Mouse (Mus musculus): ENCODE measurements around the gene 6330409D20Rik. TPM values are rescaled to one million over a fixed set of nuclear protein-coding genes. Genes with fewer than 3 reads are reported as not detected.

The 6330409D20Rik gene
- polyA plus RNA-seq, 1 experiment from 2014 or later = 3.2 TPM

DNA sequence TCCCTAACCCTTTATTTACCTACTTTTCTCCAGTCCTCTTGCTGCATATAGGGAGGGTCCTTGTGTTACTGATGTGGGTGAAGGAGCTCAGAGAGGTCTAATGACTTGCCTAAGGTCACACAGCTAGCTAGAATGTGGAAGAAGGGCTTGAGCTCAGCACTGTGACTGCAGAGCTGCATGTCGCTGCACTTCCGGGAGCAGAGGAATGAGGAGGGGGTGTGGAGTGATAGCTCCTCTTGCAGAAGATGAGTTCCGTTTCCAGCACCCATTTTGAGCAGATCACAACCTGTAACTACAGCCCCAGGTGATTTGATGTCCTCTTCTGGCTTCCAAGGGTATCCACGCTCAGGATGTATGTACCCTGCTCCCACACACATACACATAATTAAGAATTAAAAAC is 16.7 kb downstream of the 6330409D20Rik start:
- Histone ChIP-seq H3K4me1 (ENCODE audit: control insufficient read depth, insufficient read depth, low read length) (no peaks in the 10 kb centered on the region), H3K4me2 (ENCODE audit: low read length) (no peak overlapping the region), H3K9me3 (replicated peaks; ENCODE audit: control insufficient read depth, low read length) (no peaks in the 10 kb centered on the region), H3K4me3 (ENCODE audit: low read depth, low read length) (no peak overlapping the region), H3K9ac (ENCODE audit: low read length) (no peak overlapping the region), H3K36me3 (ENCODE audit: control insufficient read depth, insufficient read depth, low read length) (no peaks in the 10 kb centered on the region), H3K27me3 (replicated peaks; ENCODE audit: control insufficient read depth, insufficient read depth, low read length) (no peaks in the 10 kb centered on the region), H3K27ac (ENCODE audit: low read depth, low read length) (no peak overlapping the region)
- no peak for DNase-seq (ENCODE audit: low spot score)
- ATAC-seq = no peak
- 74% methylated on average over 4 of the region's 4 CpGs for WGBS

DNA sequence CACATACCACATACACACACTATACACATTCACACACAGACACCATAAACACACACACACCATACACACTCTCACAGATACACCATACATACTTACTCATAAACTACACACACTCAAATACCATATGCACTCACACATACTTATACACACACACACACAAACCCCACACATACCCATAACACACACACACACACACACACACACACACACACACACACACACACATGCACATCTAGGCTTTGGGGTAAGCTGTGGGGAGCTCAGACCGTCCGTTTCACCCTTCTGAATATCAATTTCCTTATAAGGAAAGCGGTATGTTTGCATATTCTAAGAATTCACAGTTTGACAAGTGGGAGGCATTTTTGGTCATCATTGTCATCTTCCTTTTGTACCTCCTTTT is 18.2 kb downstream of the 6330409D20Rik start:
- no peaks in the 10 kb centered on the region for H3K4me1 ChIP-seq (ENCODE audit: control insufficient read depth, insufficient read depth, low read length)
- DNase-seq (ENCODE audit: low spot score) (no peak), ATAC-seq (no peak)
- no peak overlapping the region for H3K27ac ChIP-seq (ENCODE audit: low read depth, low read length)
- H3K9ac ChIP-seq (ENCODE audit: low read length) = no peak overlapping the region
- H3K36me3 ChIP-seq (ENCODE audit: control insufficient read depth, insufficient read depth, low read length) = no peaks in the 10 kb centered on the region
- H3K4me3 ChIP-seq (ENCODE audit: low read depth, low read length) = no peak overlapping the region
- no peaks in the 10 kb centered on the region for H3K9me3 ChIP-seq (replicated peaks; ENCODE audit: control insufficient read depth, low read length)
- 78% methylated on average over 3 of the region's 3 CpGs for WGBS
- no peak overlapping the region for H3K4me2 ChIP-seq (ENCODE audit: low read length)
- no peaks in the 10 kb centered on the region for H3K27me3 ChIP-seq (replicated peaks; ENCODE audit: control insufficient read depth, insufficient read depth, low read length)

- no peak for ATAC-seq
- Histone ChIP-seq H3K27me3 (replicated peaks; ENCODE audit: control insufficient read depth, insufficient read depth, low read length) (no peaks in the 10 kb centered on the region), H3K4me1 (ENCODE audit: control insufficient read depth, insufficient read depth, low read length) (no peaks in the 10 kb centered on the region), H3K27ac (ENCODE audit: low read depth, low read length) (no peak overlapping the region), H3K4me2 (ENCODE audit: low read length) (no peak overlapping the region), H3K9ac (ENCODE audit: low read length) (no peak overlapping the region), H3K9me3 (replicated peaks; ENCODE audit: control insufficient read depth, low read length) (no peaks in the 10 kb centered on the region), H3K4me3 (ENCODE audit: low read depth, low read length) (no peak overlapping the region), H3K36me3 (ENCODE audit: control insufficient read depth, insufficient read depth, low read length) (no peaks in the 10 kb centered on the region)
- no peak for DNase-seq (ENCODE audit: low spot score)
- 57% methylated on average over 6 of the region's 6 CpGs for WGBS
Observed at GRCm38 (mm10) chr2:32722046-32722445, 18.8 kb downstream of the 6330409D20Rik start.

DNA sequence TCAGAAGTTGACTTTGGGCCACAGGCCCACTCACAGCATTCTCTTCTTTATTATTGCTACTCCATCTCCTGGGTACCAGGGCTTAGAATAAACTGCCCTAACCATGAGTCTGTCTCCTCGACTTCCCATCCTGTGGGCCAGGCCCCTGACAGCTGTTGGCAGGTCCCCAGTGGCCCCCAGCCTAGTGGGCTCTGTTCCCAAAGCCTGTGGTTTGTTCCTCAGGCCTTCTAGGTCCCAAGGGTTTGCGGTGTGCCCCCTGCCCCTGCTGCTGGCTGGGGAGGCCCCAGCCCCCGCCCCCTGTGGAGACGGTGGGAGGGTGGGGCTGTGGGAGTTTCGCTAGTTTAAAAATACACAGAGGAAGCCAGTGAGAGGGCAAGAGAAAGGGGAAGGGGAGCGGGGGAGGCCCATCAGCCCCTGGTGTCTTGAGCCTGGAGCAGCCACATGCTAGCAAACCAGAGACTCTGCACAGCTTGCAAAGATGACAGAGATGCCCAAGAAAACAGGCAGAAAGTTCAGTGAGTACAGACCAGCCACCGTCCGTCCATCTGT is 20.1 kb downstream of the 6330409D20Rik start, which contains the start of gene Sh2d3c:
Gene Sh2d3c (plus strand): TSS at position 375 of the 549 bp plus-strand sequence.
- Histone ChIP-seq H3K4me2 (ENCODE audit: low read length) (no peak within 1 kb of the TSS), H3K4me3 (ENCODE audit: low read depth, low read length) (no peak within 1 kb of the TSS), H3K4me1 (ENCODE audit: control insufficient read depth, insufficient read depth, low read length) (no peaks in the 10 kb centered on the region), H3K27ac (ENCODE audit: low read depth, low read length) (no peak within 1 kb of the TSS), H3K27me3 (replicated peaks; ENCODE audit: control insufficient read depth, insufficient read depth, low read length) (no peaks in the 10 kb centered on the region), H3K9ac (ENCODE audit: low read length) (no peak within 1 kb of the TSS), H3K36me3 (ENCODE audit: control insufficient read depth, insufficient read depth, low read length) (no peaks in the 10 kb centered on the region), H3K9me3 (replicated peaks; ENCODE audit: control insufficient read depth, low read length) (no peaks in the 10 kb centered on the region)
- no peak for ATAC-seq
- 64% methylated on average over 8 of the region's 8 CpGs for WGBS
- DNase-seq (ENCODE audit: low spot score) = no peak

DNA sequence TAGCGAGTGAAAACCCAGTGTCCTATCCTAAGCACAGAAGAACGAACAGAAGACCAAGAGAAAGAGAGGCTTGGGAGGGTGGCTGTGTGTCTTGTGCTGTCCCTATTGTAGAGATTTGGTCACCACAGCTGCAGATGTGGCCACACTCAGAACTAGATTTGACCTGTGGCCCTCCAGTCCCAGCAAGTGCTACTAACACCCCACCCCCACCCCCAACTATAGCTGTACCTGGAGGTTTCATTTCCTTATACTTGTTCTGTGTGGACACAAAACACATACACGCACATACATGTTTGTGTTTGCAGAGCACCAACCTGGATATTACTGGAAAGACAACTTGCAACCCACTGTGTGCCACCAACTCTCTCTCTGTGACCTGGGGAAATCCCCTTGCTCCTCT is 20.8 kb downstream of the 6330409D20Rik start:
- DNase-seq (ENCODE audit: low spot score) (no peak), ATAC-seq (no peak)
- Histone ChIP-seq H3K27ac (ENCODE audit: low read depth, low read length) (no peak overlapping the region), H3K36me3 (ENCODE audit: control insufficient read depth, insufficient read depth, low read length) (no peaks in the 10 kb centered on the region), H3K4me2 (ENCODE audit: low read length) (no peak overlapping the region), H3K9ac (ENCODE audit: low read length) (no peak overlapping the region), H3K27me3 (replicated peaks; ENCODE audit: control insufficient read depth, insufficient read depth, low read length) (no peaks in the 10 kb centered on the region), H3K9me3 (replicated peaks; ENCODE audit: control insufficient read depth, low read length) (no peaks in the 10 kb centered on the region), H3K4me1 (ENCODE audit: control insufficient read depth, insufficient read depth, low read length) (no peaks in the 10 kb centered on the region), H3K4me3 (ENCODE audit: low read depth, low read length) (no peak overlapping the region)
- 92% methylated on average over 3 of the region's 3 CpGs for WGBS

GRCm38 (mm10) chr2:32718761-32719160 is 22.1 kb downstream of the 6330409D20Rik start:
- no peak overlapping the region for H3K4me3 ChIP-seq (ENCODE audit: low read depth, low read length)
- WGBS = 33% methylated on average over 9 of the region's 9 CpGs
- H3K9ac ChIP-seq (ENCODE audit: low read length) = no peak overlapping the region; the same call in 1 of the 2 replicates
- H3K9me3 ChIP-seq (replicated peaks; ENCODE audit: control insufficient read depth, low read length) = no peaks in the 10 kb centered on the region
- no peak for DNase-seq (ENCODE audit: low spot score)
- H3K27ac ChIP-seq (ENCODE audit: low read depth, low read length) = no peak overlapping the region
- peaks cover 4% of the 10 kb centered on the region for H3K4me1 ChIP-seq (ENCODE audit: control insufficient read depth, insufficient read depth, low read length)
- H3K4me2 ChIP-seq (ENCODE audit: low read length) = no peak overlapping the region
- ATAC-seq = peak; percentile 51
- H3K36me3 ChIP-seq (ENCODE audit: control insufficient read depth, insufficient read depth, low read length) = no peaks in the 10 kb centered on the region
- H3K27me3 ChIP-seq (replicated peaks; ENCODE audit: control insufficient read depth, insufficient read depth, low read length) = no peaks in the 10 kb centered on the region

GRCm38 (mm10) chr2:32714987-32715425 is 25.8 kb downstream of the 6330409D20Rik start:
- Histone ChIP-seq H3K27me3 (replicated peaks; ENCODE audit: control insufficient read depth, insufficient read depth, low read length) (no peaks in the 10 kb centered on the region), H3K9ac (ENCODE audit: low read length) (no peak overlapping the region), H3K9me3 (replicated peaks; ENCODE audit: control insufficient read depth, low read length) (no peaks in the 10 kb centered on the region), H3K4me2 (ENCODE audit: low read length) (no peak overlapping the region), H3K4me1 (ENCODE audit: control insufficient read depth, insufficient read depth, low read length) (peaks cover 14% of the 10 kb centered on the region), H3K36me3 (ENCODE audit: control insufficient read depth, insufficient read depth, low read length) (peaks cover 14% of the 10 kb centered on the region), H3K27ac (ENCODE audit: low read depth, low read length) (no peak overlapping the region), H3K4me3 (ENCODE audit: low read depth, low read length) (no peak overlapping the region)
- ATAC-seq (no peak), DNase-seq (ENCODE audit: low spot score) (no peak)
- 65% methylated on average over 4 of the region's 4 CpGs for WGBS

- DNase-seq (ENCODE audit: low spot score) = no peak
- Histone ChIP-seq H3K4me3 (ENCODE audit: low read depth, low read length) (no peak overlapping the region), H3K36me3 (ENCODE audit: control insufficient read depth, insufficient read depth, low read length) (peaks cover 20% of the 10 kb centered on the region), H3K27ac (ENCODE audit: low read depth, low read length) (peak overlapping the region; percentile 97), H3K4me2 (ENCODE audit: low read length) (no peak overlapping the region), H3K9me3 (replicated peaks; ENCODE audit: control insufficient read depth, low read length) (no peaks in the 10 kb centered on the region), H3K9ac (ENCODE audit: low read length) (peak overlapping the region; percentile 72), H3K4me1 (ENCODE audit: control insufficient read depth, insufficient read depth, low read length) (peaks cover 14% of the 10 kb centered on the region), H3K27me3 (replicated peaks; ENCODE audit: control insufficient read depth, insufficient read depth, low read length) (no peaks in the 10 kb centered on the region)
- 64% methylated on average over 11 of the region's 11 CpGs for WGBS
- no peak for ATAC-seq
Observed at GRCm38 (mm10) chr2:32714117-32714986, 26.5 kb downstream of the 6330409D20Rik start.

All from forebrain, embryonic 14.5 days (tissue).